Mouse (Mus musculus): Measurements from ENCODE around the gene Wdr70.
"Not testable (repeated sequence)": the region's sequence is repeated elsewhere in the genome, so short reads cannot be mapped to it uniquely, and the experiment has no call there.

GRCm38 (mm10) chr15:8101975-8102542, 3.0 kb upstream of the Wdr70 start:
- not testable (repeated sequence) for TF ChIP-seq MAZ (IDR thresholded peaks at IDR 0.05; ENCODE audit: low read depth, low read length); POLR2A (IDR thresholded peaks at IDR 0.05; ENCODE audit: low read depth, low read length); CTCF (conservative IDR thresholded peaks at IDR 0.05 in 1 of 2, IDR thresholded peaks at IDR 0.05 in 1 of 2; ENCODE audit: low read depth in 2 of 2, low read length in 2 of 2); RAD21 (IDR thresholded peaks at IDR 0.05; ENCODE audit: low read depth, low read length); EP300 (IDR thresholded peaks at IDR 0.05; ENCODE audit: low read length); ZMIZ1 (IDR thresholded peaks at IDR 0.05; ENCODE audit: low read depth, low read length); MEF2A (IDR thresholded peaks at IDR 0.05; ENCODE audit: borderline replicate concordance, low read depth, low read length); SMC3 (IDR thresholded peaks at IDR 0.05; ENCODE audit: low read depth, low read length); USF2 (conservative IDR thresholded peaks at IDR 0.05; ENCODE audit: low read depth, low read length); JUND (conservative IDR thresholded peaks at IDR 0.05; ENCODE audit: low read depth, low read length); USF1 (IDR thresholded peaks at IDR 0.05; ENCODE audit: low read depth, low read length)
- peak; percentile 65; the same call in 1 of the 2 replicates for TF ChIP-seq SIN3A (IDR thresholded peaks at IDR 0.05; ENCODE audit: low read length)
